Mouse (Mus musculus): ENCODE measurements around the gene Trip11.
"Not testable (repeated sequence)": the region's sequence is repeated elsewhere in the genome, so short reads cannot be mapped to it uniquely, and the experiment has no call there.

Trip11 gene

GRCm38 (mm10) chr12:101912626-101913490 lies at the start of gene Trip11:
Trip11 (minus strand) TSS chr12:101913267.
- peak; percentile 91 for DNase-seq

DNA sequence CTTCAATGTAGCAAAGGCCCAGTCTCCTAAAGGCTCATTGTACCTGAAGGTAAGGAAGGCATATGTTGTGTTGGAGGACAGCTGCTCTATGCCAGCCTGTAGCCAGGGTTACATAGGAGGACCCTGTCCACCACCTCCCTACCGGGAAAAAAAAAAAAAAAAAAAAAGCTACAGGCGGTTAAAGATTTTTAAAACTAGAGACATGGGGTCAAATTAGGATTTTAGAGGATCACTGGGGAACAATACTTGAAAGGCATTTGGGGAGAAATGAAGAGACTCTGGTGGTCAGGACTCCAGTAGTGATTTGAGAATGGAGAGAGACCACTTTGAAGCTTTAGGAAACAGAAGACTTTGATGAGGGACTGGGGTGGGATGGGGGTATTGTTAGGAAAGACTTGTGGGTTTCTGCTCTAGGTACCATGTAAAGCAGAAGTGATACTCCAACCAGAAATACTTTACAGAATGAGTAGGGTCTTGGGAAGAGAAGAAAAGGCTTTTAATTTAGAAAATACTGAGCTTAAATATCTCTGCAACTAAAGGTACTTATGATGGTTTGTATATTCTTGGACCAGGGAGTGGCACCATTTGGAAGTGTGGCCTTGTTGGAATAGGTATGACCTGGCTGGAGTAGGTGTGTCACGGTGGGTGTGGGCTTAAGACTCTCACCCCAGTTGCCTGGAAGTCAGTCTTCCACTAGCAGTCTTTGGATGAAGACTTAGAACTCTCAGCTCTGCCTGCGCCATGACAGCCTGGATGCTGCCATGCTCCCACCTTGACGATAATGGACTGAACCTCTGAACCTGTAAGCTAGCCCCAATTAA lies 46.1 kb upstream of the Trip11 start:
- DNase-seq = not testable (repeated sequence)

DNA sequence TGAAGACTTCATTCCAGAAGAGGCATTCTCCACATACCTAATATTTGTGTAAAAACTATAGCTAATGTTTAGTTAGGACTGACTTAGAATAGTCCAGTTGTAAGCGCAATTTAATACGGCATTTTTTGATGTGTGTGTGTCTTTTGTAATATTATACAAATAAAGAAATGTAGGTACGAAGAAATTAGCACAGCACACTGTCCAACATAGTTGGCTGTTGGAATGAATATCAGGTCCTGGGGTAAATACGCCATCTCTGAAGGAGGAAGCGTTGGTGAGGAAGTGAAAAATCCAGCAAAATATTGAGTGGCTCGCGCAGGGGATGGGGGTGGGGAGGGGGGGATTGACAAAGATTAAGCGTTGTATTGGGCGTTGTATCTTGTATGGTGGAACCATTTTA lies 45.5 kb upstream of the Trip11 start:
- DNase-seq = no peak

DNA sequence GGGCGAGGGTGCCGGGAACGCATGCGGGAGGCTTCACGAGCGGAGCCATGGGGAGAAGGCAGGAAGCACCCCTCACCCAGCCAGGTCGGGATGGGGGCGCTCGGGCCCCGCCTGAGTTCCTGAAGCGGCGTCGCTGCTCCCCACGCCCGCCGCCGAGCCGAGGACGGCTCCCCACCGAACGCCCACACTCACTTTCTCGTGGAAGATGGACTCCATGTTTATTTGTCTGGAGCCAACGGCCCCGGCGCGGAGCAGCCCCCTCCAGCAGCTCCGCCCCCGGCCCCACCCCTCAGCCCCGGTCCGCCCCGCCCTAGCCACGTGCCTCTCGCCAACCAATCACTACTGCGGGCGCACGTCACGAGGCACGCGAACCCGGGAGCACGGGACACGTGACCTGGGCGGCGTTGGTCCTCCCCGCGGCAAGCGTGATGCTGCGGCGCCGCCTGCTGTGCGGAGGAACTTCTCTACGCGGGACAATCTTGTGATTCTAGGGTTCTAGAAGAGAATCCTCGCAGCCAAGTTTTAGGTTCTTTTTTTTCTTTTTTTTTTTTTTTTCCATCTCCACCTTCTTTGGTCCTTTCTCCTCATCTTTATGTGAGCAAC lies 45.0 kb upstream of the Trip11 start, which contains the start of gene Atxn3:
TSS of gene Atxn3 (minus strand) at position 305 of the 603 bp plus-strand sequence.
- peak; percentile 98 for DNase-seq

DNA sequence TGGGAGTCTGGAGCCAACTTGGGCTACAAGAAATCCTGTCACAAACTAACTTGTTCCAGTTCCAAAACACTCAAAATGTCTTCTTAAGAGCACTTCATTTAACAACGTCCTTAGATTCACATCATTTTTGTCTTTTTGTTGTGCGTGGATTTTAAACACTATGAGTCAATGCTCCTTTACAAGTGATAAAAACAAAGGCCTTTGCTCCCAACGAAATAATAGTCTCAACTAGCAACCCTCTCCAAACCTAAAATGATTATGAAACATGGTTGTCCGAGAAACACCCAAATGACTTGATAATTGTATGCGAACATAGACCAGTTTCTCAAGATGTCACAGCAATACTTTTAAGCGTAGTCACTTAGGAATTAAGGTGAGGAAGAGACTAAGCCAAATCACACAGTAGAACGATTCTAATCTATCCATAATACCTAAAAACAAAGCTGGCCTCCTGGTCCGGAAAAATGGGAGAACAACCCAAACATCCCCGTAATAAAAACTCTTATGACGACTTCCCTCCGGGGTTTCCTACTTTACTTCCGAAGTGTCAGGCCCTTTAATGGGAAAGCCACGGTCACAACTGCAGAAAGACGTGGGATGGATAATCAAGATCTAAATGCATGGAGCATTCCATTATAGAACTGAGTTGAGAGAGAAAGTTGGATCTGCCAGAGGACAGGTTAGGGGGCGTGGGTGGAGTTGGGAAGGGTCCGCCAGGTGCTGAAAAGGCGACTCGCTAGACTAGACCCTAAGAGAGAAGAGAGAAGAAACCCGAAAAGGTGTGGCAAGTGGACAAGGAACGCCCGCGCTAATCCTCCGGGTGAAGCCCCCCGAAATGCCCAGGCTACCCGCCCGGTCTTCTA lies 44.2 kb upstream of the Trip11 start:
- DNase-seq = no peak

DNA sequence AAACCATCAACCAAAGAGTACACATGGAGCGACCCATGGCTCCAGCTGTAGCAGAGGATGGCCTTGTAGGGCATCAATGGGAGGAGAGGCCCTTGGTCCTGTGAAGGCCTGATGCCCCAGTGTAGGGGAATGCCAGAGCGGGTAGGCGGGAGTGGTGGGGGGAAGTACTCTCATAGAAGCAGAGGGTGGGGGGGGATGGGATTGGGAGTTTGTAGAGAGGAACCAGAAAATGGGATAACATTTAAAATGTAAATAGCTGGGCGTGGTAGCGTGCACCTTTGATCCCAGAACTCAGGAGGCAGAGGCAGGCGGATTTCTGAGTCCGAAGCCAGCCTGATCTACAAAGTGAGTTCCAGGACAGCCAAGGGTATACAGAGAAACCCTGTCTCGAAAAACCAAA lies 42.8 kb upstream of the Trip11 start:
- DNase-seq = not testable (repeated sequence)

DNA sequence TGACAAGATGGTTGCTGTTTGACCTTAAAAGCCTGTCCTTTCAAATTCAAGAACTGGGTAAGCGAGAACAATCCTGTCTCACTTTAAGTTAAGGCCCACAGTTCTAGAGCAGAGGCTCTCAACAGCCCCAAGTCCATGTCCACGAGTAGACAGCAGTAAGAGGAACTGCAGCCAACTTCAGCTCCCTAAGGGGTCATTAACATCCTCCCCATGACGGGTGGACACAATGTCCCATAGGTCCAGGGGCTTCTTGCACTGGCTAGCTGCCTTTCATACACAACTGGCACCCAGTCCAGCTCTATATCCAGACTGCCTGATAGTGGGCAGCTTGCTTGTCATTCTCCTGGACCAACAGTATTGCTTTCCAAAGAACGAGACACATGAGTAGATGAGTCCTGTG lies 35.7 kb upstream of the Trip11 start:
- DNase-seq = no peak

DNA sequence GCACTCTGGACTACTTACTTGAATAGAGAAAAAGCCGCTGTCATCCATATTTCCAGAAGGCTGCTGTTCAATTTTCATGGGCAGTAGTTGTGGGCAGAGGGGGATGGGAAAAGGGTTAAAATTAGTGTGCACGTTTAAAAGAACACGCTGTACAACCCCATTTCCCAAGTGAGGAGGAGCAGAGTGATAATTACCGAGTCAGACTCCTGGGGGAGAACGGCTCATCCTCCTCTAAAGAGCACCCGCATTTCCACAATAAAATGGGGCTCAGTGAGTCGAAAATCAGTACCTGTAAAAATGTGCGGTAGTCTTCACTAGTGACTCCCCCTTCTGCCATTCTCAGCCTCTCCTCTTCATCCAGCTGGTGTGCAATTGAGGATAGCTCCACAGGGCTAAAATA lies 34.9 kb upstream of the Trip11 start:
- DNase-seq = no peak

DNA sequence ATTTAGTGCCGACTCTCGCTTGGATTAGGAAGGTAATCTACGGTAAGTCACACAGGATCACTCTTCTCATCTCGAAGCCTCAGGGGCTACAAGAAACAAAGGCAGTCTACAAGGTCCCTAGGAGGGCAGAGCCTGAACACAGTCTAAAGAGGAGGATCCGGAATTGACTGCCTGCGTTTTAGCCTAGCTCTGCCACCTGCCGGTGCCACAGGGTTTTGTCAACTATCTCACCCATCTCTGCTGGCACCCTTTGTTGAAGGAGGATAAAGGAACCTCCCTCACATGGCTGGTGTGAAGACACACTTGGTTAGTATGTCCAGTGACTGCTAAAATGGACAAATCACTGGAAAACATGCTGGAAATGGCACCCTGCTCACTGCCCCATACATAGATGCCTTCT lies 24.5 kb upstream of the Trip11 start:
- DNase-seq = no peak

DNA sequence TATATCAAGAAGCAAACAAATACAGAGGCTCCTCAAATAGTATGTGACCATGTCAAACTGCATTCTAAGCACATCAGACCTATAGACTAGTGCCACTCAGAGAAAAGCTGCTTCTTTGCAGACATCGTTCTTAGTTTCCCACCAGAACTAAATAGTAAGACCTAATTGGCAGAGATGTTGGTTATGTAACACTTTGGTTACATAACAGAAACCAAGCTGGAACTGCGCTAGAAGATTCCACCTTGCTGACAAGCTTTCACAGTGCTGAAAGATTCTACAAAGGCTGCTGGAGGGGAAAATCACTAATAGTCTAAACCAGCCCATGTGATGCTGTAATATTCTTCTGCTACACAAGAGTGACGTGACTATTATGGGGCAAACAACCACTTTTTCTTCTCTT lies 22.2 kb upstream of the Trip11 start:
- DNase-seq = no peak

DNA sequence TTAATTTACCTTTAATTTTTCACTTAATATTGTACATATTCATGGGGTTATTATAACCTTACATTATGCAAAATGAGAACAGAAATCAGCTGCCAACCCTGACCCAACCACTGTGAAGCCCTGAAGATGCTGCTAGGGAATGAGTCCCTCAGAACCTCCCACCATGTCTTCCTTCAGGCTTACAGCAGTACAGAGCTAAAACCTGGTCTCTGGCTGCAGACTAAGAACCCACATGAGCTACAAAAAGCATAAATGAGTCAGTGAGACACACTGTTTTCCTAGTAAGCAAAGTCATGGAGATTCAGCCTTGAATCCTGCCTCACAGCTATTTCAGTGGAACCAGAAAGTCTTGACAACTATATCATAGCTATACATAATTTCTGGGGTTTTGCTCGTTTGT lies 15.4 kb upstream of the Trip11 start:
- DNase-seq = no peak

- DNase-seq = no peak
These were observed 9.2 kb upstream of the Trip11 start for GRCm38 (mm10) chr12:101922313-101922712.

- no peak for DNase-seq
These were observed 6.8 kb upstream of the Trip11 start for GRCm38 (mm10) chr12:101919847-101920246.

DNA sequence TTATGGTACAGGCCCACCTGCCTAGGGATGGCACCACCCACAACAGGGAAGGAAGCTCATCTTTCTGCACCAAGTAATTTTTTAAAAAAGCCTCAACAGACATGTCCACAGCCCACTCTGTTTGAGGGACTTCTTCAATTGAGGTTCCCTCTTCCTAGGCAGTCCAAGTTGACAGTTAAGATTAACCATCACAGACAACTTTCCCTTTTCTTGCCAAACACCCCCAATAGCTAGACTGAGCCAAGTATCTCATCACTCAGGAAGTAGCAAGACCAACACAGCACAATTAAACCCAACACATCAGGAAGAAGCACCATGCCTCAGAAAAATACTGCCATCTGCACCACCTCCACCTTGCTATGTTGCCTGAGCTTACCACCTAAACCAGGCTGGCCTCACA lies 4.1 kb upstream of the Trip11 start:
- DNase-seq = no peak

DNA sequence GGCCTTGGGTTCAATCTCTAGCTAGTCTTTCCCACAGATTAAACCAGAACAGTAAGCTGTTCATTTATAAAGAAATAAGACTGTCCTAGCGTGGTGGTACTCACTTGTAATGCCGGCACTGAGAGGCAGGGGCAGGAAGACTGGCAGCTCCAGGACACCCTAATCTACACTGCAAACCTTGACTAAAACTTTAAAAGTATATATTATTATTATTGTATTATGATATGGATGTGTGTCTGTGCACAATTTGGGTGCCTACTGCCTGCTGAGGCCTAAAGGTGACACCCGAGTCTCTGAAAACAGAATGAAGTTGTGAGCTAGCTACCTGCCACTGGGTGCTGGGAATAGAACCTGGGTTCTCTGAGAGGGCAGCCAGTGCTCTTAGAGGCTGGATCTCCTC lies 1.7 kb downstream of the Trip11 start:
- DNase-seq = no peak

GRCm38 (mm10) chr12:101910360-101910759 lies 2.7 kb downstream of the Trip11 start:
- no peak for DNase-seq

GRCm38 (mm10) chr12:101905817-101906216 lies 7.2 kb downstream of the Trip11 start:
- no peak for DNase-seq

- DNase-seq = no peak
These were observed 8.2 kb downstream of the Trip11 start for GRCm38 (mm10) chr12:101904906-101905305.

DNA sequence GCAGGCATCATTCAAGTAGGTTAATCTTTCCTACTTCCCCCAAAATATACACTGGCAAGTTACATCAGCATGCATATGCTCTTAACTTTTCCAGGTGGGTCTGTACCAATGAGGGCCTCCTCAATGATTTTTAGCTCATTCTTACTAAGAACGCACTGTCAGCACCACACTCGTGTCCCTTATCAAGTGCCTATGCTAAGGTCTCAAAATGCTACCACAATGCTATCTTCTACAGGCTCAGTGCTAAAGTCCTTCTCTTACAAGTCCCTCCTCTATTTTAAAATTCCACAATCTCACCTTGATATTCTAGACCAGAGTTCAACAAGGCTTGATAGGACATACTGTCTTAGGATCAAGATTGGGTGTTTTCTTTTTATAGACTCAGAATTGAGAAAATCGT lies 8.9 kb downstream of the Trip11 start:
- no peak for DNase-seq

DNA sequence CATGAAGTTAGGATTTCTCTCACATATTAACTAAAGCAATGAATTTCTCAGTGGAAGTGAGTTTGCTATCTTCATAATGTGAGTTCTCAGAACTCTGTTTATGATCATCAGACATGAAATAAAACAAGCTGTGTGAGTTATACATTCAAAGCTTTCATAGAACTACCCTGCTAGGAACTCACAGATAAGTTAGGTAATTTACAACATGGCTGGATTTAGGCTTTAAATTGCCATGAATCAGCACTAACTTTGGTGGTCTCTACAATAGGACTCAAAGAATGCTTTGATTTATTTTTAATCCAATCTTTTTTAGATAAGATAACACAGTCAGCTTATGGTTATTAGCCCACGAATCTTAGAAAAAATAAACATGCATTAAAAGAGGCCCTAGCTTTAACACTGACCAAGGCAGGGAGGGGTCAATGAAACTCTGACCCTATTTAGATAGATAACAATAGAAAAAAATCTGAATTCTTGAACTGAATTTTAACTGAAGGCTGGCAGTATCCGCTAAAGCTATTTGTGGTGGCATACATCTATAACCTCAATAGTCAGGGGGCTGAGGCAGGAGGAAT lies 13.3 kb downstream of the Trip11 start:
- no peak for DNase-seq

- no peak for DNase-seq
These were observed 14.1 kb downstream of the Trip11 start for GRCm38 (mm10) chr12:101898966-101899365.

DNA sequence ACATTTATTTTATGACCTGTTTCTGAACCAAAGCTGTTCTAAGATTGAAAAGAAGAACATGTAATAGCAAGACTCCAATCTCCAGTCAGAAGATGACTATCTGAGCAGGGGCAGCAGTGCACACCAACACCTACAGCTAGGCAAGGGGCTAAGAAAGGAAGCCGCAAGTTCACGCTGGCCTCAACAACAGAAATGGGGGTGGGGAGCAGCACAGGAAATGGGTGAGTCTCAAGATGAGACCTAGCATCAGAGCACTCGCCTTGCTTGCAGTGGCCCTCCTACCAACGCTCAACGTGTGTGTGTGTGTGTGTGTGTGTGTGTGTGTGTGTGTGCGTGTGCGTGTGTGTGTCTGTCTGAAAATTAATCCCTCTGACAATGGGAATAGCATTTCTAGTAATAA lies 16.0 kb downstream of the Trip11 start:
- DNase-seq = no peak
